Mouse (Mus musculus) embryonic facial prominence, embryonic 13.5 days (tissue): ENCODE measurements around the gene Rap1gap. TPM values are rescaled to one million over a fixed set of nuclear protein-coding genes. Genes with fewer than 3 reads are reported as not detected.

Experiments used
- ATAC-seq: fragments of 200-750 bp; cut with Nextera tagmentation; 2 replicates; pipeline ENCODE4 v1.8.0; 2017; ENCODE audit warnings: low read depth; ENCODE audit not compliant: insufficient number of reproducible peaks, insufficient read depth, low FRiP score, low TSS enrichment
- H3K27ac ChIP-seq: fragments of 300-500 bp; sonication (generic); 2 replicates; pipeline ENCODE4 v1.5.1; 2015; ENCODE audit warnings: moderate library complexity, mild to moderate bottlenecking, inconsistent platforms
- H3K27me3 ChIP-seq: fragments of 300-500 bp; sonication (generic); 2 replicates; pipeline ENCODE4 v1.6.1; 2015; ENCODE audit warnings: mild to moderate bottlenecking, inconsistent platforms
- H3K36me3 ChIP-seq: fragments of 300-500 bp; sonication (generic); 2 replicates; pipeline ENCODE4 v1.6.1; 2015; ENCODE audit warnings: mild to moderate bottlenecking, inconsistent platforms
- H3K4me1 ChIP-seq: fragments of 300-500 bp; sonication (generic); 2 replicates; pipeline ENCODE4 v1.6.1; 2015; ENCODE audit warnings: inconsistent platforms
- H3K4me2 ChIP-seq: fragments of 300-500 bp; sonication (generic); 2 replicates; pipeline ENCODE4 v1.6.1; 2015; ENCODE audit warnings: moderate library complexity, mild to moderate bottlenecking, inconsistent platforms
- H3K4me3 ChIP-seq: fragments of 300-500 bp; sonication (generic); 2 replicates; pipeline ENCODE4 v1.5.1; 2015; ENCODE audit warnings: mild to moderate bottlenecking, inconsistent platforms
- H3K9ac ChIP-seq: fragments of 300-500 bp; sonication (generic); 2 replicates; pipeline ENCODE4 v1.6.1; 2015; ENCODE audit warnings: mild to moderate bottlenecking, inconsistent platforms
- H3K9me3 ChIP-seq: fragments of 300-500 bp; sonication (generic); 2 replicates; pipeline ENCODE4 v1.6.1; 2016; ENCODE audit warnings: inconsistent platforms
- WGBS: fragments of 180-500 bp; shearing (Covaris S2); methylation state at CpG from one replicate; pipeline ENCODE4 v1.1.7; 2015; ENCODE audit warnings: mixed read lengths; 5-methylcytosine and 5-hydroxymethylcytosine counted together
- polyA plus RNA-seq: library from polyadenylated mRNA; unstranded; fragments of >200 nt; fragmentation: Nextera tagmentation; extraction: Ambion mirVana; gene quantifications from 2 replicates; pipeline ENCODE4 v1.2.1, GENCODE M21; 2015

Rap1gap gene
- polyA plus RNA-seq, 1 experiment from 2014 or later = 15.7 TPM

DNA sequence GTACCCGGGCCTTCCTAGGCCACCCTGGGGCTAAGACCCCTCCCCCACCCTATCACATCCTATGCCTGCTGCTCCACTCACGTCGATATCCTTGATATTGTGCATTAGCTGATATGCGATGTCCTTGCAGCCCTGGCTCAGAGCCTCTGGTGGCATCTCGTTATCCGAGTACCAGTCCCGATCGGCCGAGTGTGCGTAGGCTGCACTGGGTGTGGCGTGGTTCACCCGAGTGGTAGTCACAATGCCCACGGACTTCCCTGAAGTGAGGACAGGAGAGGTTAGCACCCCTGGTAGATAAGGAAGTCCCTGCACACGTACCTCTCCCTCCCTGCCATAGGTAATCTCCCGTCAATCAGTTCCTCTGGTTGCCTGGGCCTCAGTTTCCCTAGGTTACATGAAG, 87.9 kb downstream of the Rap1gap start:
- peak overlapping the region; percentile 68; the same call in 1 of the 2 replicates for H3K27ac ChIP-seq
- no peaks in the 10 kb centered on the region for H3K9me3 ChIP-seq
- peak overlapping the region; percentile 36; the same call in 1 of the 2 replicates for H3K9ac ChIP-seq
- peaks cover 69% of the 10 kb centered on the region for H3K4me1 ChIP-seq
- peak overlapping the region; percentile 16; the same call in 1 of the 2 replicates for H3K4me2 ChIP-seq
- WGBS = 48% methylated on average over 15 of the region's 15 CpGs
- H3K27me3 ChIP-seq = no peaks in the 10 kb centered on the region
- no peak overlapping the region for H3K4me3 ChIP-seq
- H3K36me3 ChIP-seq = peaks cover 8% of the 10 kb centered on the region
- 0 out of 2 replicates have a peak, but pooled peaks have one; percentile 44 for ATAC-seq

DNA sequence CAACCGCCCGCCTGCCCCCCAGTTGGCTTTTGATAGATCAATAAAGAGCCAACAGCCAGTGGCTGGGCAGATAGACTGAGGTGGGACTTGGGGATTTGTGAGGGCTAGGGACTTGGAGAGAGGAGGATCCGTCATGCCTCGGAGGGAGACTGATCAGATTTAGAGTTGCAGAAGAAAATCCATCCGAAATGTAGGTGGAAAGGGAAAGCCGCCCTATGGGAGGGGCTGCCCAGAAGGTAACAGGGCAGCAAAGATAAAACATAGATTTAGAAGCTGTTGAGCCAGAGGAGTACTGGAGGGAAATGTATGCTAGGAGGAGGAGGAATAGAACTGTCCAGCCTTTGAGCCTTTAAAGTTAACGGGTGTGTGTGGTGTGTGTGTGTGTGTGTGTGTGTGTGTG, 88.7 kb downstream of the Rap1gap start:
- Histone ChIP-seq H3K4me2 (no peak overlapping the region), H3K27me3 (no peaks in the 10 kb centered on the region), H3K27ac (no peak overlapping the region), H3K9ac (no peak overlapping the region), H3K4me1 (peaks cover 69% of the 10 kb centered on the region), H3K9me3 (no peaks in the 10 kb centered on the region), H3K4me3 (no peak overlapping the region), H3K36me3 (peaks cover 8% of the 10 kb centered on the region)
- no peak for ATAC-seq
- WGBS = 75% methylated on average over 7 of the region's 7 CpGs

DNA sequence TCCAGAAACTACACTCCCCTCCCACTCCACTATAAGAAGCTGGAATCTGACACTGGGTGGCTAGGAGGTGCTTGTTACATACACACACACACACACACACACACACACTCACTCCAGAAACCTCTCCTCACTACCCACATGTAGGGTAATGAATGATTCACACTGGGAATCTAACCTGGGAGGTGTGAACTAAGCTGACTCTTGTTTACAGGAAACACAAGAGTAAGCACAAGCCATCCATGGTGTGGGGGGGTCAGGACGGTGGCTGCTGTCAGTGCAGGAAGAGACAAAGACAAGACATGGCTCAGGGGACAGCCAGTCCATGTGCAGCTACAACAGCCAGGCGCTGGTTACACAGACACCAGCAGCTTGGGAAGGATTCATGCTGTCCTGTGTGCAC, 89.9 kb downstream of the Rap1gap start:
- Histone ChIP-seq H3K4me2 (no peak overlapping the region), H3K9me3 (no peaks in the 10 kb centered on the region), H3K27me3 (no peaks in the 10 kb centered on the region), H3K36me3 (peaks cover 8% of the 10 kb centered on the region), H3K4me1 (peaks cover 66% of the 10 kb centered on the region), H3K27ac (0 out of 2 replicates have a peak overlapping the region, but pooled peaks have one; percentile 39), H3K9ac (no peak overlapping the region), H3K4me3 (no peak overlapping the region)
- 66% methylated on average over 2 of the region's 2 CpGs for WGBS
- ATAC-seq = no peak

DNA sequence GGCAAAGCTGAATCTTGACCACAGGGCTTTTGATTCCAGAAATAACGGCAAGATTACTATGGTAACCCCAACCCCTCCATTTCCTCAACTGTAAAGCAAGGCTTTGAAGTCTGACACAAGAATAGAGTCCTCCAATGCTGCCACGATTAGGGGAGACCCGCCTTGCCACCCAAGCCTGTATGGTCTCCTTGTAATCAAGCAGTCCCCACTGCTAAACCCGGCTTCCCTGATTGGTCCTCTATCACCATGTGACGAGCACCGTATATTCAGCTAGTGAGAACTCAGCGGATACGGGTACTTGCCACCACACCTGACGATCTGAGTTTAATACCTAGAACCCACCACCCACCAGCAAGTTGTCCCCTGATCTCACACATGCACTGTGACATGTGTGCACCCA, 98.4 kb downstream of the Rap1gap start:
- Histone ChIP-seq H3K27ac (no peak overlapping the region), H3K9me3 (no peaks in the 10 kb centered on the region), H3K36me3 (no peaks in the 10 kb centered on the region), H3K27me3 (no peaks in the 10 kb centered on the region), H3K4me3 (no peak overlapping the region), H3K9ac (no peak overlapping the region), H3K4me2 (no peak overlapping the region), H3K4me1 (peaks cover 34% of the 10 kb centered on the region)
- whole genome bisulfite sequencing = 79% methylated on average over 9 of the region's 9 CpGs
- no peak for ATAC-seq

DNA sequence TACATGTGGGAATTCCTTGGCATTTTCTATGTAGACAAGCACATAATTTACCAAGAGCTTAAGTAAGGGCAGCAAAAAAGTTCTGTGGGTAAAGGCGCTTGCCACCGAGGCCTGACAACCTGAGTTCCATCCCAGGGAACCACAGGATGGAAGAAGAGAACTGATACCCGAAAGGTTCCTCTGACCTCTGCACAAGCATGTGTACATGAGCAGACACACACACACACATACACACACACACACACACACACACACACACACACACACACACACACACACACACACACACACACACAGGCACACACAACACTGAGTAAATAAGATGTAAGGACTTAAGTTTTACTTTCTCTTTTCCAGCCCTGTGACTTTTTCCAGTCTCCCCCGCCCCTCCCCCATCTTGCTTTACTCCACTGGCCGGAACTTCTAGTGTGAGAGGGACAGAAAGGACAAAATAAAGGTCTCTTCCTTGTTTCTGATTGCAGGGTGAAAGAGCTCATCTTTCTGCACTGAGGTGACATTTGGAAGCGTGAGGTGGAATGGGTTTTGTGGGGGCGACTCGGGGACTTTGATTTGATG, 99.5 kb downstream of the Rap1gap start:
- no peak for ATAC-seq
- Histone ChIP-seq H3K36me3 (no peaks in the 10 kb centered on the region), H3K4me1 (peaks cover 40% of the 10 kb centered on the region), H3K27me3 (no peaks in the 10 kb centered on the region), H3K4me2 (no peak overlapping the region), H3K4me3 (no peak overlapping the region), H3K9me3 (no peaks in the 10 kb centered on the region), H3K27ac (peak overlapping the region; percentile 28; the same call in 1 of the 2 replicates), H3K9ac (no peak overlapping the region)
- 64% methylated on average over 8 of the region's 8 CpGs for WGBS

DNA sequence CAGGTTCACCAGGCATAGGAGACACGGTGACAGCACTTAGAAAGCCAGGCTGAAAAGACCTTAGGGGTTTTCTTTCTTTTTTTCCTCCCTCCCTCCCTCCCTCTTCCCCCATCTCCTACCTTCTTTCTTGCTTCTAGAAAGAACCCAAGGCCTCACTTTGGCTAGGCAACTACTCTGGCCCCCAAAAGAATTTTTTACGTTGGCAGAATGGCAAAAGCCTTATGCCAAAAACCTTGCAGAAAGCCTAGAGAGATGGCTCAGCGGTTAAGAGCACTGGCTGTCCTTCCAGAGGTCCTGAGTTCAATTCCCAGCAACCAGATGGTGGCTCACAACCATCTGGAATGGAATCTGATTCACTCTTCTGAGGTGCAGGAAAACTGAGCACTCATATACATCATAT, 100.1 kb downstream of the Rap1gap start:
- Histone ChIP-seq H3K9ac (no peak overlapping the region), H3K27ac (peak overlapping the region; percentile 28; the same call in 1 of the 2 replicates), H3K4me2 (no peak overlapping the region), H3K27me3 (no peaks in the 10 kb centered on the region), H3K9me3 (no peaks in the 10 kb centered on the region), H3K4me1 (peaks cover 41% of the 10 kb centered on the region), H3K4me3 (no peak overlapping the region), H3K36me3 (no peaks in the 10 kb centered on the region)
- 61% methylated on average over 3 of the region's 3 CpGs for WGBS
- no peak for ATAC-seq

DNA sequence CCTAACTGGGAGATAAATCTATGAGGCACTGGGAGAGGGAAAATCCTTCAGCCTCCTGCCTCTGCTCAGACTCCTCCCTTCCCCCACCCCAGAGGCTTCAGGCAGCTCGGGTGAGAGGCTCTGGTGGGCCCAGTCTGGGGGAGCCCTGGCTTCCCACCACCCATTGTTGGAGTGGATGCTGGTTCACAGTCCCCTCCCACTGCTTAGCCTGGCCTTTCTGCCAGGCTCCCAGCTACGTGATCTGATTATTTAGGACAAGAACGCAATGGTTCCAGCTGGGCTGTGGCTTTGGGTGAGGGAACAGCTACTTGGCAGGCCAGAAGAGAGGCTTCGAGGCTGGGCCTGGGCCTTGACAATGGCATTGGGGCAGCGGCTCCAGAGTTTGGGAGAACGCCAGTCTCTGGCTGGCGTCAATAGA, 101.0 kb downstream of the Rap1gap start:
- H3K4me1 ChIP-seq = peaks cover 45% of the 10 kb centered on the region
- H3K27me3 ChIP-seq = no peaks in the 10 kb centered on the region
- no peak overlapping the region for H3K4me2 ChIP-seq
- H3K36me3 ChIP-seq = no peaks in the 10 kb centered on the region
- H3K9me3 ChIP-seq = no peaks in the 10 kb centered on the region
- ATAC-seq = peak; percentile 80
- WGBS = 40% methylated on average over 7 of the region's 7 CpGs
- H3K27ac ChIP-seq = peak overlapping the region; percentile 81
- no peak overlapping the region for H3K4me3 ChIP-seq
- H3K9ac ChIP-seq = peak overlapping the region; percentile 4; the same call in 1 of the 2 replicates

DNA sequence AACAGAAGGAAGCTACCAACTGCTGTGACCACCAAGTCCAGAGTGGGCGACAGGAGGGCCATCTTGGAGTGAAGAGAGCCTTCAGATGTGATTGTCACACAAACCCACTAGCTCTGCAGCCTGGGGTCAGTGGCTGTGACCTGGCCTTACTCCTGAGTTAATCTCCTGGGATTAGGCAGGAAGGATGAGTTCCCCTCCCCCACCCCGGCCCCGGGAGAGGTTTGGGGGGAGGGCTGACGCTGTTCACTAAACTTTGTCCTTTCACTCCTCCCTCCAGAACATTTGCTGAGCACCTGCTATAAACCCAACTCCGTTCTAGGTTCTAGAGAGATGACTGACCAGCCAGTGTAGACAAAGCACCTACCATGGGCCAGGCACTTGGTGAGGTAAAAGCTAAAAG, 101.8 kb downstream of the Rap1gap start:
- Histone ChIP-seq H3K9me3 (no peaks in the 10 kb centered on the region), H3K4me1 (peaks cover 52% of the 10 kb centered on the region)

DNA sequence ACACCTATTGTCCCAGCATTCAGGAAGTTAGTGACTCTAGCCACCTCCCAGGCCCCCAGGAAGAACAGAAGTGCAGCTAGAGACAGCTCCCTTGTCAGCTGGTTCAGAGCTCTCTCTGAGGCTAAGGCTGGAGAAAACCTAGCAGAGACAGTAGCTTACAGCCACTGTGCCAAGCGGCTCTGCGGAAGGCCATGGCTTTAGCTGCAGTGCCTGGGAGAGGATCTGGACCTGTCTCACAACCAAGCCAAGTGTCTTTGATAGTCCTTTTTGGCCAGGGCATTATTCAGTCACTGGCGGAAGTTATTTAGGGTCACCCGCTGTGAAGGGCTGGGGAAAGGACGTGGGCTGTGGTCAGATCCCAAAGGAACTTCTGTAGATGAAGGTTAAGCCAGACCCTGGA, 103.9 kb downstream of the Rap1gap start:
- H3K27ac ChIP-seq = no peak overlapping the region
- peaks cover 70% of the 10 kb centered on the region for H3K4me1 ChIP-seq
- H3K4me3 ChIP-seq = no peak overlapping the region
- no peaks in the 10 kb centered on the region for H3K9me3 ChIP-seq
- 83% methylated on average over 5 of the region's 5 CpGs for WGBS
- H3K4me2 ChIP-seq = no peak overlapping the region
- H3K9ac ChIP-seq = no peak overlapping the region
- H3K27me3 ChIP-seq = no peaks in the 10 kb centered on the region
- no peak for ATAC-seq
- H3K36me3 ChIP-seq = no peaks in the 10 kb centered on the region

More for the DNA sequence above, 101.8 kb downstream of the Rap1gap start:
- no peak for ATAC-seq
- Histone ChIP-seq H3K4me2 (no peak overlapping the region), H3K27me3 (no peaks in the 10 kb centered on the region), H3K27ac (peak overlapping the region; percentile 81), H3K36me3 (no peaks in the 10 kb centered on the region), H3K9ac (no peak overlapping the region; the same call in 1 of the 2 replicates), H3K4me3 (no peak overlapping the region)
- WGBS = 20% methylated on average over 5 of the region's 5 CpGs

DNA sequence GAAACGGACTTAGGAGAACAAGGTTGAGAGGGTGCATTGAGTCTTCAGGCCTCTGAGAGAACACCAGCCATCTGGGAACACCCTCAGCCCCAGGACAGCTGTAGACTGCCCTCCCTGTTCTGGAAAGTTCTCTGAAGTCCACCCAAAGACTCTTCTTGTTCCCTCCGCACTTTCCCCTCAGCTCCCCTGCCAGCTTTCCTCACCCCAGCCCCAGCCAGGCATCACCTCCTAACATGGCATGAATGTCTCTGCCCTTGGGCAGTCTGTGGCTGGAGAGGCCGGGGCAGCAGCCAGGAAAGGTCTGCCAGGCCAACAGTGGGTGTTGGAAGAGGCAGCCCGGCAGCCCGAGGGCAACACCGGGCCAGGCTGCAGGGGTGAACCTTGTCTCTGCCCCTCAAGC, 104.3 kb downstream of the Rap1gap start:
- H3K27ac ChIP-seq = no peak overlapping the region
- no peaks in the 10 kb centered on the region for H3K9me3 ChIP-seq
- no peak for ATAC-seq
- no peak overlapping the region for H3K9ac ChIP-seq
- 85% methylated on average over 6 of the region's 6 CpGs for WGBS
- peaks cover 74% of the 10 kb centered on the region for H3K4me1 ChIP-seq
- no peak overlapping the region for H3K4me3 ChIP-seq
- H3K4me2 ChIP-seq = no peak overlapping the region
- H3K36me3 ChIP-seq = no peaks in the 10 kb centered on the region
- no peaks in the 10 kb centered on the region for H3K27me3 ChIP-seq

DNA sequence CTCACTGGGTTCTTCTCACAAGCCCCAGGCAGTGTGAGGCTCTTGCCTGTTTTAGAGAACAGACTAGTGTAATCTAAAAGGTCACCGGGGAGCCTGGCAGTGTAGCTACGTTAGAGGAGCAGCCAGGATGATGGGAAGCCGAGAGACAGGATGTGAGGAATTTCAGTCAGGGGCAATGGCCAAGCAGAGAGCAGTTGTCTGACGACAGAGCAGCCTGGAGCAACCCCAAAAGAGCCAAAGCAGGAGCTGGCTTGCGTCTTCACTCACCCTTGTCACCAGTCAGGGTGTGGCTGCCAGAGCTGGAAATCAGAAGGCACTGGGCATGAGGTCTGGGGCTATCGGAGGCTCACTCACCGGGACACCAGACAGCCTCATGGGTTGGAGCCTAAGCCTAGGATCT, 105.1 kb downstream of the Rap1gap start:
- Histone ChIP-seq H3K4me3 (no peak overlapping the region), H3K9me3 (no peaks in the 10 kb centered on the region), H3K4me2 (no peak overlapping the region), H3K9ac (no peak overlapping the region), H3K27me3 (no peaks in the 10 kb centered on the region), H3K4me1 (peaks cover 78% of the 10 kb centered on the region), H3K27ac (no peak overlapping the region), H3K36me3 (no peaks in the 10 kb centered on the region)
- ATAC-seq = no peak
- WGBS = 33% methylated on average over 7 of the region's 7 CpGs

DNA sequence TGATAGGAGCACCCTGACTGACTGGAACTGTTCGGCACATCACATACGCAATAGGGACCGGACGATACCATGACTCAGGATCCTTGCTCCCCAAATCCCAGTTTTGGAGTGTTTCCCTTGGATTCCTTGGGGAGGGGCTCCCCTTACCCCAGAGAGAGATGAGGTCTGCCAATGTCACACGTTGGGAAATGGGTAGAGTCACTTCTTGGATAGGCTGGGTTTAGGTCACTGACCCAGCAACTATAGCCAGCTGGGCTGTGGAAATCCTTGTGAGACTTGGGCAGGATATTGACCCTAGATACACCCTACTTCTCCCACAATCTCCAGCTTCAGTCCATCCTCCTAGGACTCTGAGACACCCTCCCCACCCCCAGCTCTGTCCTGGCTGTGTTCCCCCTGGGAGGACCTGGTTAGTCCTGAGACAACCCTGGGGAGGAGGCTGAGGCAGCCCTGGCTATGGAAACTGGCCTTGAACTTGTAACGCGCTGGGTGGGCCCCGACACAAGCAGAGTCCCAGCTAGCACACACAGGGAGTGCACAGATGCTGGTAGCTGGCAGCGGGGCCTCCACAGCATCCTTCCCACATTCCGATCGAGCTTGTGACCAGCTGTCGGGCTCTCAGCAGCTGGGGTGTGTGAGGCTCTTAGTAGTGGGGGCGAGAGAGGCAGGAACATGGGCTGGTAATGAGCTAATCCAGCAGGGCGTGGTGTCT, 106.5 kb downstream of the Rap1gap start:
- H3K9me3 ChIP-seq = no peaks in the 10 kb centered on the region
- no peak for ATAC-seq
- WGBS = 62% methylated on average over 14 of the region's 14 CpGs
- H3K4me2 ChIP-seq = no peak overlapping the region
- H3K27me3 ChIP-seq = no peaks in the 10 kb centered on the region
- H3K4me1 ChIP-seq = peaks cover 67% of the 10 kb centered on the region
- no peak overlapping the region for H3K9ac ChIP-seq
- H3K27ac ChIP-seq = no peak overlapping the region
- H3K4me3 ChIP-seq = no peak overlapping the region
- no peaks in the 10 kb centered on the region for H3K36me3 ChIP-seq
